Mouse (Mus musculus): ENCODE results near the gene Hdgfl3. TPM values are rescaled to one million over a fixed set of nuclear protein-coding genes. Genes with fewer than 3 reads are reported as not detected.

Gene Hdgfl3
- total RNA-seq, 2 experiments from 2014 or later, result 70.0 to 74.6 TPM

Other genes starting within 250 kb of the Hdgfl3 start
- gene Homer2, start 226.9 kb downstream of the Hdgfl3 start, total RNA-seq (2021), result 100 to 1,000 TPM in 1 of 2 experiments, 10 to 100 TPM in 1; 96.8 to 103 TPM
- 10 to 100 TPM; 52.3 to 58.1 TPM for gene Ramac, start 171.5 kb downstream of the Hdgfl3 start, total RNA-seq (2021)
- gene 3110040N11Rik, start 145.0 kb downstream of the Hdgfl3 start, total RNA-seq (2021), result 10 to 100 TPM; 30.8 to 37.8 TPM
- gene Btbd1, start 105.0 kb downstream of the Hdgfl3 start, total RNA-seq (2021), result 100 to 1,000 TPM; 118 to 123 TPM
- not detected for gene Gm10160, start 78.7 kb downstream of the Hdgfl3 start, total RNA-seq (2021)
- 10 to 100 TPM; 18.6 to 21.9 TPM for gene Tm6sf1, start 75.5 kb downstream of the Hdgfl3 start, total RNA-seq (2021)
- not detected for gene Bnc1, start 57.8 kb upstream of the Hdgfl3 start, total RNA-seq (2021)
- 10 to 100 TPM; 55.0 to 57.0 TPM for gene Sh3gl3, start 239.4 kb upstream of the Hdgfl3 start, total RNA-seq (2021)